Mouse (Mus musculus): Measurements from ENCODE around the gene Tubb1. TPM values are rescaled to one million over a fixed set of nuclear protein-coding genes. Genes with fewer than 3 reads are reported as not detected.
A peak's percentile ranks its signal among the peaks of the same experiment; 100 is the strongest.

The Tubb1 gene
- polyA plus RNA-seq, 1 experiment from 2014 or later, result 6.7 TPM

GRCm38 (mm10) chr2:174428076-174428835, 22.2 kb upstream of the Tubb1 start:
- 72% methylated on average over 18 of the region's 18 CpGs for WGBS
- H3K4me1 ChIP-seq (replicated peaks; ENCODE audit: control insufficient read depth, insufficient read depth, low read length), result no peaks in the 10 kb centered on the region
- no peak for ATAC-seq (ENCODE audit: low read depth)
- H3K36me3 ChIP-seq (ENCODE audit: control insufficient read depth, insufficient read depth, low read length), result peaks cover 63% of the 10 kb centered on the region
- no peaks in the 10 kb centered on the region for H3K27me3 ChIP-seq (ENCODE audit: control insufficient read depth, insufficient read depth, low read depth, low read length)
- H3K27ac ChIP-seq (ENCODE audit: low read length), result no peak overlapping the region
- H3K9me3 ChIP-seq (ENCODE audit: control insufficient read depth, low read length), result no peaks in the 10 kb centered on the region
- H3K4me3 ChIP-seq (ENCODE audit: low read length), result no peak overlapping the region
- H3K4me2 ChIP-seq (ENCODE audit: low read depth, low read length), result no peak overlapping the region
- no peak overlapping the region for H3K9ac ChIP-seq (ENCODE audit: low read length)

GRCm38 (mm10) chr2:174428996-174429591, 21.4 kb upstream of the Tubb1 start:
- Histone ChIP-seq H3K27me3 (ENCODE audit: control insufficient read depth, insufficient read depth, low read depth, low read length) (no peaks in the 10 kb centered on the region), H3K27ac (ENCODE audit: low read length) (no peak overlapping the region), H3K36me3 (ENCODE audit: control insufficient read depth, insufficient read depth, low read length) (peaks cover 57% of the 10 kb centered on the region), H3K4me3 (ENCODE audit: low read length) (no peak overlapping the region), H3K4me1 (replicated peaks; ENCODE audit: control insufficient read depth, insufficient read depth, low read length) (no peaks in the 10 kb centered on the region), H3K4me2 (ENCODE audit: low read depth, low read length) (no peak overlapping the region), H3K9me3 (ENCODE audit: control insufficient read depth, low read length) (no peaks in the 10 kb centered on the region), H3K9ac (ENCODE audit: low read length) (no peak overlapping the region)
- ATAC-seq (ENCODE audit: low read depth), result no peak
- WGBS, result 84% methylated on average over 10 of the region's 10 CpGs

GRCm38 (mm10) chr2:174434943-174435342, 15.6 kb upstream of the Tubb1 start:
- H3K36me3 ChIP-seq (ENCODE audit: control insufficient read depth, insufficient read depth, low read length), result peaks cover 11% of the 10 kb centered on the region
- no peaks in the 10 kb centered on the region for H3K9me3 ChIP-seq (ENCODE audit: control insufficient read depth, low read length)
- H3K27ac ChIP-seq (ENCODE audit: low read length), result no peak overlapping the region
- WGBS, result 94% methylated on average over 9 of the region's 9 CpGs
- H3K4me2 ChIP-seq (ENCODE audit: low read depth, low read length), result no peak overlapping the region
- H3K9ac ChIP-seq (ENCODE audit: low read length), result no peak overlapping the region
- H3K27me3 ChIP-seq (ENCODE audit: control insufficient read depth, insufficient read depth, low read depth, low read length), result no peaks in the 10 kb centered on the region
- H3K4me3 ChIP-seq (ENCODE audit: low read length), result no peak overlapping the region
- peaks cover 21% of the 10 kb centered on the region for H3K4me1 ChIP-seq (replicated peaks; ENCODE audit: control insufficient read depth, insufficient read depth, low read length)
- no peak for ATAC-seq (ENCODE audit: low read depth)

DNA sequence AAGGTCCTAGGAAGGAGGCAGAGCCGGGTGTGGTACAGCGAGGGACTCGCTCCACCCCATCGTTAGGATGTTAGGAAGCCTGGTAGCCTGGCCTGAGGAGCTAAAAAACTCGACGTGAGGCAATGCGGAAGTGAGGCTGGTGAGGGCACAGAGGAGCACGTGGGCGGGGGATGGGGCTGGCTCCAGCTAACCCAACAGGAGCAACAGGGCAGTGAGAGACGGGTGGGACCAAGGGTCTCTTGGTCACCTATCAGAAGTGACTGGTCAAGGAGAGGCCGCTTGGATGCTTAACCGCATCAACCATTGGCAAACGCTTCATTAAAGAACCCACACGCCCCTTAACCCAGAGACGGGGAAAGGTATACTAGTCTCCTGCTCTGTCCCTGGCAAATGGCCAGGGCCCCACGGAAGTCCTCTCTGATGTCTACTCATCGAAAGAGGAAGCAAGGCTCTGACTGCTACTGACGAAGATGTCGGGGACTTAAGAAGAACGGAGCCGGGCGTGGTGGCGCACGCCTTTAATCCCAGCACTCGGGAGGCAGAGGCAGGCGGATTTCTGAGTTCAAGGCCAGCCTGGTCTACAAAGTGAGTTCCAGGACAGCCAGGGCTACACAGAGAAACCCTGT, 14.3 kb upstream of the Tubb1 start:
- peaks cover 21% of the 10 kb centered on the region for H3K4me1 ChIP-seq (replicated peaks; ENCODE audit: control insufficient read depth, insufficient read depth, low read length)
- H3K9me3 ChIP-seq (ENCODE audit: control insufficient read depth, low read length), result no peaks in the 10 kb centered on the region
- no peak for ATAC-seq (ENCODE audit: low read depth)
- no peak overlapping the region for H3K4me2 ChIP-seq (ENCODE audit: low read depth, low read length)
- no peaks in the 10 kb centered on the region for H3K27me3 ChIP-seq (ENCODE audit: control insufficient read depth, insufficient read depth, low read depth, low read length)
- H3K36me3 ChIP-seq (ENCODE audit: control insufficient read depth, insufficient read depth, low read length), result peaks cover 9% of the 10 kb centered on the region
- H3K27ac ChIP-seq (ENCODE audit: low read length), result no peak overlapping the region
- WGBS, result 88% methylated on average over 26 of the region's 26 CpGs
- H3K4me3 ChIP-seq (ENCODE audit: low read length), result no peak overlapping the region
- H3K9ac ChIP-seq (ENCODE audit: low read length), result no peak overlapping the region

DNA sequence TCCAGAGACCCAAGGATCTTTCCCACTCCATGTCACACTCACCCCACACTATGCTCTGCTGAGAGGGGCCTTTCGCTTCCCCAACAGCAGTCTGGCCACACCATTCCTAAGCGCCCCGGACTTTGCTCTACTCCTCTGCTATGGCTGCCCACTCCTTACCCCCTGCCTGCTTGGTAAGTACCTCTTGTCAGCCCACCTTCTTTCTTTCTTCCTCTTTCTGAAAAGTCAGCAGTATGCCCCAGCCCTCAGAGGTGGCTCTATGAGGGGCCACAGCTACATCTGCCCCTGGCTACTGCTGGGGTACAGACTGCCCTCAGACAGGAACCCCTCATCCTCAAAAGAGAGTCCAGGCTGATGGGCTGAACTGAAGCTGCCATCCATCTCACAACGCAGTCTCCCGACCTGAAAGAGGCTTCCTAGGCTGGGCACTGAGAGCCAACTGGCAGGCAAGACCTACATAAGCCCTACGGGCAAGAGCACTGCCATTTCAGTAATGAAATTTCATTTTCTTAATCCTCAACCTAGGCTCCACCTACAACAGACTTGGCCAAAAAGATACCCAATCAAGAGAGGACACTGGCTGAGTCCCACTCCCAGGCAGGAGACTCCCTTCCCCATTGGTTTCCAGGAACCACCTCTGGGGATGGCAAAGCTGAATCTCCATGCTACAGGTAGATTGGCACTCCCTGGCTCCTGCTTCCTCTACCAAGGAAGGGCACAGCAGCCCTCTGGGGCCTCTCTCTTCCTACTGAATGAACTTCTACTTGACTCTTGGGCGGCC, 13.4 kb upstream of the Tubb1 start:
- Histone ChIP-seq H3K9ac (ENCODE audit: low read length) (no peak overlapping the region), H3K4me1 (replicated peaks; ENCODE audit: control insufficient read depth, insufficient read depth, low read length) (peaks cover 25% of the 10 kb centered on the region), H3K27me3 (ENCODE audit: control insufficient read depth, insufficient read depth, low read depth, low read length) (no peaks in the 10 kb centered on the region), H3K27ac (ENCODE audit: low read length) (peak overlapping the region; percentile 36; the same call in 1 of the 2 replicates), H3K4me2 (ENCODE audit: low read depth, low read length) (peak overlapping the region; percentile 90), H3K36me3 (ENCODE audit: control insufficient read depth, insufficient read depth, low read length) (peaks cover 7% of the 10 kb centered on the region; the same call in 1 of the 2 replicates), H3K4me3 (ENCODE audit: low read length) (no peak overlapping the region), H3K9me3 (ENCODE audit: control insufficient read depth, low read length) (no peaks in the 10 kb centered on the region)
- WGBS, result 89% methylated on average over 7 of the region's 7 CpGs
- no peak for ATAC-seq (ENCODE audit: low read depth)

- no peak for ATAC-seq (ENCODE audit: low read depth)
- no peaks in the 10 kb centered on the region for H3K27me3 ChIP-seq (ENCODE audit: control insufficient read depth, insufficient read depth, low read depth, low read length)
- H3K4me2 ChIP-seq (ENCODE audit: low read depth, low read length), result peak overlapping the region; percentile 90
- peak overlapping the region; percentile 36 for H3K27ac ChIP-seq (ENCODE audit: low read length)
- H3K9ac ChIP-seq (ENCODE audit: low read length), result no peak overlapping the region; the same call in 1 of the 2 replicates
- peaks cover 30% of the 10 kb centered on the region for H3K4me1 ChIP-seq (replicated peaks; ENCODE audit: control insufficient read depth, insufficient read depth, low read length)
- 91% methylated on average over 4 of the region's 4 CpGs for WGBS
- peaks cover 4% of the 10 kb centered on the region; the same call in 1 of the 2 replicates for H3K36me3 ChIP-seq (ENCODE audit: control insufficient read depth, insufficient read depth, low read length)
- H3K4me3 ChIP-seq (ENCODE audit: low read length), result peak overlapping the region; percentile 74
- no peaks in the 10 kb centered on the region for H3K9me3 ChIP-seq (ENCODE audit: control insufficient read depth, low read length)
These were observed 12.9 kb upstream of the Tubb1 start for GRCm38 (mm10) chr2:174437697-174437982.

GRCm38 (mm10) chr2:174438181-174438580, 12.3 kb upstream of the Tubb1 start:
- peak overlapping the region; percentile 90 for H3K4me2 ChIP-seq (ENCODE audit: low read depth, low read length)
- H3K4me3 ChIP-seq (ENCODE audit: low read length), result peak overlapping the region; percentile 74
- ATAC-seq (ENCODE audit: low read depth), result no peak
- H3K27me3 ChIP-seq (ENCODE audit: control insufficient read depth, insufficient read depth, low read depth, low read length), result no peaks in the 10 kb centered on the region
- 0 out of 2 replicates have a peak, but pooled peaks cover 2% of the 10 kb centered on the region for H3K36me3 ChIP-seq (ENCODE audit: control insufficient read depth, insufficient read depth, low read length)
- H3K9ac ChIP-seq (ENCODE audit: low read length), result peak overlapping the region; percentile 77
- H3K27ac ChIP-seq (ENCODE audit: low read length), result peak overlapping the region; percentile 9
- no peaks in the 10 kb centered on the region for H3K9me3 ChIP-seq (ENCODE audit: control insufficient read depth, low read length)
- H3K4me1 ChIP-seq (replicated peaks; ENCODE audit: control insufficient read depth, insufficient read depth, low read length), result peaks cover 35% of the 10 kb centered on the region
- 66% methylated on average over 11 of the region's 11 CpGs for WGBS

DNA sequence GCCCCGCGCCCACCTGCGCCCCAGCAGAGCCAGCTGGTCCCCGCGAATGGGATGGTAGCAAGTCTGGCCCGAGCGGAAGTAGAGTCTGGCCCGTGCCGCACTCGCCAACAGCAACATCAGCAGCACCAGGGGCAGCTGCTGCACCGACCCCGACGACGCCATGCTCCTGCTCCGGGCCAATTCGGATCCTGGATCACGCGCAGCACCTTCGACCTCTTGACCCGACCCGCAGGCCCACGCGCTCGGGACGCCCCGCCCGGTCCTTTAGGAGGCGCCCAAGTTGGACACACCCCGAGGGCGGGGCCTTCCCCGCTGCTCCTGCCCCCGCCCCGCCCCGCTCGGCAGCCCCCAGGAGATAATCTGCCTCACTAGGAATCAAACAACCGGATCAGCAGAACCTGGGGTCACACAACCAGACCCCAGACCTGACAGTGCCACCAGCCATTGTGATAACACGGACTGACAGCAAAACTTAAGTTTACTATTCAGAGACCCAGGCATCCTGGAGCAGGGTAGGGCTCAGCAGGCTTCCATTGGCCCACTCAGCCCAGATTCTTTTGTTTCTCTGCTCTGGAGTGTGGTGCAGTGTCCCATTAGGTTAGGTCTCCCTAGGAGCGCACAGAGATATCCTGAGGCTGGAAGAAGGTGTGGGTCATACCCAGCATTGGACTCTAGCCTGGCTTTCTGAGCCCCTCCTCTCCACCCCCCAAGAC, 11.6 kb upstream of the Tubb1 start, which contains the start of gene Ctsz:
TSS of gene Ctsz (minus strand) at position 303 of the 713 bp plus-strand sequence.
- WGBS, result under 1% methylated on average over 38 of the region's 38 CpGs
- Histone ChIP-seq H3K4me1 (replicated peaks; ENCODE audit: control insufficient read depth, insufficient read depth, low read length) (peaks cover 42% of the 10 kb centered on the region), H3K9ac (ENCODE audit: low read length) (peak within 1 kb of the TSS; percentile 77), H3K4me3 (ENCODE audit: low read length) (peak within 1 kb of the TSS; percentile 74), H3K27me3 (ENCODE audit: control insufficient read depth, insufficient read depth, low read depth, low read length) (no peaks in the 10 kb centered on the region), H3K9me3 (ENCODE audit: control insufficient read depth, low read length) (no peaks in the 10 kb centered on the region), H3K27ac (ENCODE audit: low read length) (peak within 1 kb of the TSS; percentile 9), H3K36me3 (ENCODE audit: control insufficient read depth, insufficient read depth, low read length) (0 out of 2 replicates have a peak, but pooled peaks cover 2% of the 10 kb centered on the region), H3K4me2 (ENCODE audit: low read depth, low read length) (peak within 1 kb of the TSS; percentile 90)
- ATAC-seq (ENCODE audit: low read depth), result peak; percentile 75

Measured in lung, embryonic 16.5 days (tissue).